Mouse (Mus musculus): Measurements from ENCODE around the gene Vim. TPM values are rescaled to one million over a fixed set of nuclear protein-coding genes. Genes with fewer than 3 reads are reported as not detected.

Vim gene
- polyA plus RNA-seq, 1 experiment, result 227 TPM

GRCm38 (mm10) chr2:13572647-13573407, 900 bp upstream of the Vim start:
- Histone ChIP-seq H3K27me3 (ENCODE audit: control insufficient read depth, insufficient read depth, low read length) (peaks cover 2% of the 10 kb centered on the region; the same call in 1 of the 2 replicates), H3K27ac (ENCODE audit: insufficient read depth, low read length) (no peak overlapping the region), H3K4me3 (replicated peaks; ENCODE audit: insufficient read depth, low read depth, low read length) (no peak overlapping the region), H3K4me1 (ENCODE audit: control insufficient read depth, insufficient read depth, low read length) (peaks cover 3% of the 10 kb centered on the region; the same call in 1 of the 2 replicates)
- no peak for TF ChIP-seq CTCF (IDR thresholded peaks at IDR 0.05; ENCODE audit: borderline replicate concordance, insufficient read depth, low read depth, low read length)
- no peak for TF ChIP-seq POLR2A (IDR thresholded peaks at IDR 0.05; ENCODE audit: borderline replicate concordance, insufficient read depth, low read length)
- WGBS, result 39% methylated on average over 12 of the region's 12 CpGs
- no peak for DNase-seq

DNA sequence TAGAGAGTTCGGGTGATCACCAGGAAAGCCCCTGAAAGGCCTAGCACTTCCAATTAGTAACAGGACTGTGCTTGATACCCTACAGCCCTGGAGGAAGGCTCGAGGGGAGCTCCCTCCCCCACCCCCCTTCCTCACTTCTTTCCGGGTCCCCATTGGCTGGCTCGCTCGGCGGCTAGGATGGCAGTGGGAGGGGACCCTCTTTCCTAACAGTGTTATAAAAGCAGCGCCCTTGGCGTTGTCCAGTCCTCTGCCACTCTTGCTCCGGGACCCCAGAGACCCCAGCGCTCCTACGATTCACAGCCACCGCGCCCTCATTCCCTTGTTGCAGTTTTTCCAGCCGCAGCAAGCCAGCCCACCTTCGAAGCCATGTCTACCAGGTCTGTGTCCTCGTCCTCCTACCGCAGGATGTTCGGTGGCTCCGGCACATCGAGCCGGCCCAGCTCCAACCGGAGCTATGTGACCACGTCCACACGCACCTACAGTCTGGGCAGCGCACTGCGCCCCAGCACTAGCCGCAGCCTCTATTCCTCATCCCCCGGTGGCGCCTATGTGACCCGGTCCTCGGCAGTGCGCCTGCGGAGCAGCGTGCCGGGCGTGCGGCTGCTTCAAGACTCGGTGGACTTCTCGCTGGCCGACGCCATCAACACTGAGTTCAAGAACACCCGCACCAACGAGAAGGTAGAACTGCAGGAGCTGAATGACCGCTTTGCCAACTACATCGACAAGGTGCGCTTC, 506 bp downstream of the Vim start:
- no peak overlapping the region for H3K27ac ChIP-seq (ENCODE audit: insufficient read depth, low read length)
- peak overlapping the region; percentile 50 for H3K4me3 ChIP-seq (replicated peaks; ENCODE audit: insufficient read depth, low read depth, low read length)
- under 1% methylated on average over 46 of the region's 46 CpGs for WGBS

DNA sequence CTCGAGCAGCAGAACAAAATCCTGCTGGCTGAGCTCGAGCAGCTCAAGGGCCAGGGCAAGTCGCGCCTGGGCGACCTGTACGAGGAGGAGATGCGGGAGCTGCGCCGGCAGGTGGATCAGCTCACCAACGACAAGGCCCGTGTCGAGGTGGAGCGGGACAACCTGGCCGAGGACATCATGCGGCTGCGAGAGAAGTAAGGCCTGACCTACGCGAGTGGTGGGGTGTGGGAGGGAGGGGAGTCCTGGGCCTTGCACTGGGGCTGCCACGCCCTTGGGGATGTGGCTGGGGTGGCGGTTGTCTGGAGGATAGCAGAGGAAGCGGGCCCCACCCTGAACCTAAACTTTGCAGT, 1.0 kb downstream of the Vim start:
- TF ChIP-seq POLR2A (IDR thresholded peaks at IDR 0.05; ENCODE audit: borderline replicate concordance, insufficient read depth, low read length) (no peak), CTCF (IDR thresholded peaks at IDR 0.05; ENCODE audit: borderline replicate concordance, insufficient read depth, low read depth, low read length) (no peak)
- WGBS, result 3% methylated on average over 21 of the region's 21 CpGs
- H3K27ac ChIP-seq (ENCODE audit: insufficient read depth, low read length), result no peak overlapping the region
- H3K4me3 ChIP-seq (replicated peaks; ENCODE audit: insufficient read depth, low read depth, low read length), result peak overlapping the region; percentile 50
- H3K4me1 ChIP-seq (ENCODE audit: control insufficient read depth, insufficient read depth, low read length), result peaks cover 8% of the 10 kb centered on the region
- DNase-seq, result no peak
- H3K27me3 ChIP-seq (ENCODE audit: control insufficient read depth, insufficient read depth, low read length), result peaks cover 2% of the 10 kb centered on the region; the same call in 1 of the 2 replicates

More for the DNA sequence above, 506 bp downstream of the Vim start:
- TF ChIP-seq CTCF (IDR thresholded peaks at IDR 0.05; ENCODE audit: borderline replicate concordance, insufficient read depth, low read depth, low read length) (no peak), POLR2A (IDR thresholded peaks at IDR 0.05; ENCODE audit: borderline replicate concordance, insufficient read depth, low read length) (no peak)
- Histone ChIP-seq H3K4me1 (ENCODE audit: control insufficient read depth, insufficient read depth, low read length) (peaks cover 8% of the 10 kb centered on the region), H3K27me3 (ENCODE audit: control insufficient read depth, insufficient read depth, low read length) (peaks cover 2% of the 10 kb centered on the region; the same call in 1 of the 2 replicates)
- DNase-seq, result peak; percentile 31 to 46

- peak; percentile 32; the same call in 1 of the 2 replicates for TF ChIP-seq CTCF (IDR thresholded peaks at IDR 0.05; ENCODE audit: borderline replicate concordance, insufficient read depth, low read depth, low read length)
- no peak for TF ChIP-seq POLR2A (IDR thresholded peaks at IDR 0.05; ENCODE audit: borderline replicate concordance, insufficient read depth, low read length)
- Histone ChIP-seq H3K27me3 (ENCODE audit: control insufficient read depth, insufficient read depth, low read length) (peaks cover 2% of the 10 kb centered on the region; the same call in 1 of the 2 replicates), H3K4me3 (replicated peaks; ENCODE audit: insufficient read depth, low read depth, low read length) (peak overlapping the region; percentile 28), H3K4me1 (ENCODE audit: control insufficient read depth, insufficient read depth, low read length) (peaks cover 8% of the 10 kb centered on the region), H3K27ac (ENCODE audit: insufficient read depth, low read length) (no peak overlapping the region)
- DNase-seq, result peak; percentile 29 to 44
- 6% methylated on average over 13 of the region's 13 CpGs for WGBS
Measured at GRCm38 (mm10) chr2:13575287-13575801, 1.6 kb downstream of the Vim start.

DNA sequence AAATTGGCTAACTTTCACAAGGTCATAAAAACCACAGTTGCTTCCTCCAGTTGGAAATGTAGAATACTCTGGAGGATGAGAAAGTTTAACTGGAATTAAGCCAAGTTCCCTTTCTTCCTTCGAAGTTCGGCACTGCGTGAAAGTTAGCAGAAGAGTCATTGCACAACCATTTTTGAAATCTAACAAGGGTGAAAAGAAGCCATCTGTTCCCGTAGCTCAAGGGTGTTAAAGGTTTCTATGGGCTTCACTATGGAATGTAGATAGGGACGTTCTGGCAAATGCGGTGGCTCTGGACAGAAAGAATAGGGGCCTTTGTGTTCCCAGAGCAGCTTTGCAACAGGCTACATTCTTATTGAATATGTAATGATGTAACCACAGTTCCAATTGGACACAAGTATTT, 2.2 kb downstream of the Vim start:
- Histone ChIP-seq H3K27me3 (ENCODE audit: control insufficient read depth, insufficient read depth, low read length) (peaks cover 2% of the 10 kb centered on the region; the same call in 1 of the 2 replicates), H3K4me1 (ENCODE audit: control insufficient read depth, insufficient read depth, low read length) (peaks cover 8% of the 10 kb centered on the region), H3K27ac (ENCODE audit: insufficient read depth, low read length) (no peak overlapping the region), H3K4me3 (replicated peaks; ENCODE audit: insufficient read depth, low read depth, low read length) (no peak overlapping the region)
- no peak for TF ChIP-seq POLR2A (IDR thresholded peaks at IDR 0.05; ENCODE audit: borderline replicate concordance, insufficient read depth, low read length)
- TF ChIP-seq CTCF (IDR thresholded peaks at IDR 0.05; ENCODE audit: borderline replicate concordance, insufficient read depth, low read depth, low read length), result no peak
- WGBS, result 21% methylated on average over 6 of the region's 6 CpGs
- DNase-seq, result no peak

- WGBS, result 96% methylated on average over 1 of the region's 1 CpGs
- DNase-seq, result no peak
- H3K4me1 ChIP-seq (ENCODE audit: control insufficient read depth, insufficient read depth, low read length), result peaks cover 8% of the 10 kb centered on the region
- no peak overlapping the region for H3K4me3 ChIP-seq (replicated peaks; ENCODE audit: insufficient read depth, low read depth, low read length)
- no peak for TF ChIP-seq CTCF (IDR thresholded peaks at IDR 0.05; ENCODE audit: borderline replicate concordance, insufficient read depth, low read depth, low read length)
- TF ChIP-seq POLR2A (IDR thresholded peaks at IDR 0.05; ENCODE audit: borderline replicate concordance, insufficient read depth, low read length), result no peak
- H3K27me3 ChIP-seq (ENCODE audit: control insufficient read depth, insufficient read depth, low read length), result peaks cover 2% of the 10 kb centered on the region; the same call in 1 of the 2 replicates
- no peak overlapping the region for H3K27ac ChIP-seq (ENCODE audit: insufficient read depth, low read length)
Measured at GRCm38 (mm10) chr2:13577399-13577798, 3.7 kb downstream of the Vim start.

DNA sequence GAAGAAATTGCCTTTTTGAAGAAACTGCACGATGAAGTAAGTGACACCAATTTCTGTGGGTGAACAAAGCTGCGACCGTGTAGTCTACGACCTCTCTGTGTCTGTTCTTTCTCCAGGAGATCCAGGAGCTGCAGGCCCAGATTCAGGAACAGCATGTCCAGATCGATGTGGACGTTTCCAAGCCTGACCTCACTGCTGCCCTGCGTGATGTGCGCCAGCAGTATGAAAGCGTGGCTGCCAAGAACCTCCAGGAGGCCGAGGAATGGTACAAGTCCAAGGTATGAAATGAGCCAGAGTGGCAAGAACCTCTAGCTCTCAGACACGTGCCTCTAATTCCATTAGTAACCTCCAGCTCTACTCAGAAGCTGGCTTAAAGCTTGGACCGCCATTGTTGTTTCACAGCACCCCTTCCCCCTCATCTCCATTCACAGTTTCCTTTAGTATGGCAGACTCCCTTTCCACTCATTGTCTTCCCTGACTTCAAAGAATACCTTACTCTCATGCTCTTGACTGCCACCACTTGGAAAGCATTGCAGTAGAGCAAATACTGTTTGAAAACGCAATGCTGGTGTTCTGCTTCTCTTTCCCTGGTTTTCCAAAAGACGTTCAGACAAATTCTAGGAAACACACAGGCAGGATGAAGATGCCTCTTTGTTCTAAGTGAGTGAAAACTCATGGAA, 4.9 kb downstream of the Vim start:
- Histone ChIP-seq H3K4me3 (replicated peaks; ENCODE audit: insufficient read depth, low read depth, low read length) (no peak overlapping the region), H3K27me3 (ENCODE audit: control insufficient read depth, insufficient read depth, low read length) (peaks cover 2% of the 10 kb centered on the region; the same call in 1 of the 2 replicates), H3K27ac (ENCODE audit: insufficient read depth, low read length) (no peak overlapping the region), H3K4me1 (ENCODE audit: control insufficient read depth, insufficient read depth, low read length) (peaks cover 8% of the 10 kb centered on the region)
- 15% methylated on average over 14 of the region's 14 CpGs for WGBS
- DNase-seq, result peak; percentile 59 to 68
- TF ChIP-seq POLR2A (IDR thresholded peaks at IDR 0.05; ENCODE audit: borderline replicate concordance, insufficient read depth, low read length) (no peak), CTCF (IDR thresholded peaks at IDR 0.05; ENCODE audit: borderline replicate concordance, insufficient read depth, low read depth, low read length) (no peak)
